Mouse (Mus musculus) embryonic facial prominence, embryonic 15.5 days (tissue): ENCODE data around the gene Pga5. TPM values are rescaled to one million over a fixed set of nuclear protein-coding genes. Genes with fewer than 3 reads are reported as not detected.

Experiments
- ATAC-seq: fragments of 200-750 bp; cut with Nextera tagmentation; 2 replicates; pipeline ENCODE4 v1.8.0; 2017; ENCODE audit warnings: low read depth, moderate TSS enrichment; ENCODE audit not compliant: insufficient number of reproducible peaks, low FRiP score, low TSS enrichment
- H3K27ac ChIP-seq: fragments of 300-500 bp; sonication (generic); replicated peaks from 2 replicates; pipeline ENCODE4 v1.5.1; 2015; ENCODE audit warnings: mild to moderate bottlenecking, inconsistent platforms
- H3K27me3 ChIP-seq: fragments of 300-500 bp; sonication (generic); 2 replicates; pipeline ENCODE4 v1.6.1; 2015; ENCODE audit warnings: inconsistent platforms
- H3K36me3 ChIP-seq: fragments of 300-500 bp; sonication (generic); 2 replicates; pipeline ENCODE4 v1.6.1; 2015; ENCODE audit warnings: mild to moderate bottlenecking, inconsistent platforms
- H3K4me1 ChIP-seq: fragments of 300-500 bp; sonication (generic); 2 replicates; pipeline ENCODE4 v1.6.1; 2015; ENCODE audit warnings: inconsistent platforms
- H3K4me2 ChIP-seq: fragments of 300-500 bp; sonication (generic); replicated peaks from 2 replicates; pipeline ENCODE4 v1.6.1; 2015; ENCODE audit warnings: mild to moderate bottlenecking, inconsistent platforms
- H3K4me3 ChIP-seq: fragments of 300-500 bp; sonication (generic); replicated peaks from 2 replicates; pipeline ENCODE4 v1.5.1; 2015; ENCODE audit warnings: mild to moderate bottlenecking, inconsistent platforms
- H3K9ac ChIP-seq: fragments of 300-500 bp; sonication (generic); 2 replicates; pipeline ENCODE4 v1.6.1; 2015; ENCODE audit warnings: inconsistent platforms
- H3K9me3 ChIP-seq: fragments of 300-500 bp; sonication (generic); replicated peaks from 2 replicates; pipeline ENCODE4 v1.6.1; 2016; ENCODE audit warnings: inconsistent platforms
- WGBS: fragments of 180-500 bp; shearing (Covaris S2); methylation state at CpG from one replicate; pipeline ENCODE4 v1.1.7; 2015; 5-methylcytosine and 5-hydroxymethylcytosine counted together
- polyA plus RNA-seq: library from polyadenylated mRNA; unstranded; fragments of >200 nt; fragmentation: Nextera tagmentation; extraction: Ambion mirVana; gene quantifications from 2 replicates; pipeline ENCODE4 v1.2.1, GENCODE M21; 2015

The Pga5 gene
- polyA plus RNA-seq, 1 experiment from 2014 or later, result not detected

- Histone ChIP-seq H3K4me2 (no peak overlapping the region), H3K36me3 (no peaks in the 10 kb centered on the region), H3K4me3 (no peak overlapping the region), H3K9me3 (no peaks in the 10 kb centered on the region), H3K4me1 (peaks cover 44% of the 10 kb centered on the region), H3K27ac (no peak overlapping the region), H3K9ac (no peak overlapping the region), H3K27me3 (no peaks in the 10 kb centered on the region)
- ATAC-seq, result no peak
- 62% methylated on average over 6 of the region's 6 CpGs for WGBS
Measured at GRCm38 (mm10) chr19:10701013-10701726, 23.3 kb upstream of the Pga5 start.

- Histone ChIP-seq H3K9me3 (no peaks in the 10 kb centered on the region), H3K9ac (no peak overlapping the region), H3K4me2 (no peak overlapping the region), H3K4me3 (no peak overlapping the region), H3K27me3 (no peaks in the 10 kb centered on the region), H3K36me3 (no peaks in the 10 kb centered on the region), H3K4me1 (peaks cover 55% of the 10 kb centered on the region), H3K27ac (no peak overlapping the region)
- WGBS, result 61% methylated on average over 9 of the region's 9 CpGs
- ATAC-seq, result no peak
Measured at GRCm38 (mm10) chr19:10699851-10700250, 22.0 kb upstream of the Pga5 start.

GRCm38 (mm10) chr19:10698131-10698991 lies 20.5 kb upstream of the Pga5 start:
- Histone ChIP-seq H3K4me2 (no peak overlapping the region), H3K9me3 (no peaks in the 10 kb centered on the region), H3K4me3 (no peak overlapping the region), H3K9ac (no peak overlapping the region), H3K27ac (no peak overlapping the region), H3K36me3 (no peaks in the 10 kb centered on the region), H3K27me3 (no peaks in the 10 kb centered on the region), H3K4me1 (peaks cover 55% of the 10 kb centered on the region)
- WGBS, result 75% methylated on average over 9 of the region's 9 CpGs
- no peak for ATAC-seq

DNA sequence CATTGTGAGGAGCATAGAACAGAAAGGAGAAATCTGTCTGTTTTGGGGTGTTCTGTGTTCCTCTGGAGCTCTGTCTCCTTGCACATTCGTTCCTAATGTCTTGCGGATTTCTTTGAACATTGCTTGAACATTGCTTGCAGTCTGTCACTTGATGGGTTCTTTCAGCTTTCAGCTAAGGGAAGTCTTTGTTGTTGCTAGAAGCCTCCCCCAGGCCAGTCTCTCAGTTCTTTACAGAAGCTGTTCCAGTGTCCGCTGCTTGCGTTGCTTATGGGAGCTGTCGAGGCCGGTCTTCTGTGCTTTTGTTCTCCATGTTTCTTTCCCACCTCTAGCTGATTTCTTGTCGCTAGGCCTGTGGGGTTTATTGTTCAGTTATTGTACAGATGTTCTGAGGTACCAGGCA lies 17.9 kb upstream of the Pga5 start:
- peak overlapping the region; percentile 28; the same call in 1 of the 2 replicates for H3K27ac ChIP-seq
- H3K27me3 ChIP-seq, result no peaks in the 10 kb centered on the region
- no peaks in the 10 kb centered on the region for H3K36me3 ChIP-seq
- H3K4me3 ChIP-seq, result no peak overlapping the region
- no peaks in the 10 kb centered on the region for H3K9me3 ChIP-seq
- H3K4me2 ChIP-seq, result no peak overlapping the region
- H3K4me1 ChIP-seq, result peaks cover 62% of the 10 kb centered on the region
- WGBS, result 34% methylated on average over 7 of the region's 7 CpGs
- no peak overlapping the region for H3K9ac ChIP-seq
- ATAC-seq, result no peak

- no peak for ATAC-seq
Measured at GRCm38 (mm10) chr19:10693926-10694682, 16.2 kb upstream of the Pga5 start.

DNA sequence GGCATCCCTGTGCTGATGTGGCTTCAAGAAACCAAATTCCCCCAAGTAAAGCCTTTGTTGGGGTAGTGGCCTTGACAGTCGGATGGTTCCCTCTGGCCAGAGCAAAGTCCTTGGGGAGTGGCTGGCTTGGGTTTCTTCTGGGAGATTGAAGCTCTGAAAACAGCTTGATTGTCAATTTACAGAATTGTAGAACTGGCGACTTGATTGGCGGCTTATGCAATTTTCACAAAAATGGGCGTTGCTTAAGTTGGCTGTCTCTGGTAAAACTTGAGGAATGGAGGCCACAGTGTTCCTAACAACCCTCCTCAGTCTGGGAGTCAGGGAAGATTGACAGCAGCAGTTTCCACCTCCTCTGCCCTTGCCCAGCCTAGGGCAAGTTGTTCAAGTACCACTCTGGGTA lies 14.5 kb upstream of the Pga5 start:
- WGBS, result 81% methylated on average over 4 of the region's 4 CpGs
- no peak for ATAC-seq
- Histone ChIP-seq H3K9me3 (no peaks in the 10 kb centered on the region), H3K4me1 (peaks cover 56% of the 10 kb centered on the region), H3K36me3 (no peaks in the 10 kb centered on the region), H3K4me2 (no peak overlapping the region), H3K4me3 (no peak overlapping the region), H3K9ac (no peak overlapping the region), H3K27me3 (no peaks in the 10 kb centered on the region), H3K27ac (peak overlapping the region; percentile 55; the same call in 1 of the 2 replicates)

More at GRCm38 (mm10) chr19:10693926-10694682, 16.2 kb upstream of the Pga5 start:
- H3K9me3 ChIP-seq, result no peaks in the 10 kb centered on the region
- no peak overlapping the region for H3K4me2 ChIP-seq
- H3K9ac ChIP-seq, result no peak overlapping the region
- H3K27ac ChIP-seq, result no peak overlapping the region
- H3K27me3 ChIP-seq, result no peaks in the 10 kb centered on the region
- H3K36me3 ChIP-seq, result no peaks in the 10 kb centered on the region
- H3K4me1 ChIP-seq, result peaks cover 62% of the 10 kb centered on the region
- WGBS, result 80% methylated on average over 10 of the region's 10 CpGs
- no peak overlapping the region for H3K4me3 ChIP-seq

- Histone ChIP-seq H3K27me3 (no peaks in the 10 kb centered on the region), H3K4me2 (no peak overlapping the region), H3K4me1 (peaks cover 51% of the 10 kb centered on the region), H3K4me3 (no peak overlapping the region), H3K36me3 (no peaks in the 10 kb centered on the region), H3K27ac (peak overlapping the region; percentile 55), H3K9ac (no peak overlapping the region), H3K9me3 (no peaks in the 10 kb centered on the region)
- ATAC-seq, result no peak
- 66% methylated on average over 3 of the region's 3 CpGs for WGBS
Measured at GRCm38 (mm10) chr19:10691660-10692059, 13.8 kb upstream of the Pga5 start.

DNA sequence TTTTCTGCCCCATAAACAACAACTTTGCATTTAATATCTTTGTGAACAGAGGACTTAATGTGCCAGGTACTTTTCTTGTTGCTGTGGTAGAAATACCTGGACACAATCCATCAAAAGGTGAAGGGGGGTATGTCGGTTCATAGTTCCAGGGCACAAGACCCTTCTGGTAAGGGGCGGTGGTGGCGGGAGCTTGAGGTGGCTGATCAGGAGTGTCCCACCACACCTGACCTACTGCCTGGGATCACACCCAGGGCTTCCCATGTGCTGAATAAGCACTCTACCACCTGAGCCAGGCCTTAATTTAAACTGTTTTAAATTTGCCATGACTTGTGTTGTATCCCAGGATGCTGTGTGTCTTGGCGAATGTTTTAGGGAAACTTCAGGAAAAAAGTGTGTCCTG lies 13.2 kb upstream of the Pga5 start:
- H3K27ac ChIP-seq, result peak overlapping the region; percentile 55; the same call in 1 of the 2 replicates
- peaks cover 47% of the 10 kb centered on the region for H3K4me1 ChIP-seq
- no peaks in the 10 kb centered on the region for H3K36me3 ChIP-seq
- no peak overlapping the region for H3K9ac ChIP-seq
- no peaks in the 10 kb centered on the region for H3K9me3 ChIP-seq
- 0 out of 2 replicates have a peak overlapping the region, but pooled peaks have one; percentile 2 for H3K4me2 ChIP-seq
- H3K4me3 ChIP-seq, result no peak overlapping the region
- ATAC-seq, result no peak
- WGBS, result 82% methylated on average over 4 of the region's 4 CpGs
- no peaks in the 10 kb centered on the region for H3K27me3 ChIP-seq

- Histone ChIP-seq H3K9ac (no peak overlapping the region), H3K27ac (peak overlapping the region; percentile 97), H3K4me3 (peak overlapping the region; percentile 90; the same call in 1 of the 2 replicates), H3K4me1 (peaks cover 39% of the 10 kb centered on the region), H3K4me2 (peak overlapping the region; percentile 72), H3K27me3 (no peaks in the 10 kb centered on the region), H3K9me3 (no peaks in the 10 kb centered on the region), H3K36me3 (no peaks in the 10 kb centered on the region)
- ATAC-seq, result no peak
- WGBS, result 77% methylated on average over 3 of the region's 3 CpGs
Measured at GRCm38 (mm10) chr19:10690336-10690735, 12.5 kb upstream of the Pga5 start.

GRCm38 (mm10) chr19:10689470-10690166 lies 11.7 kb upstream of the Pga5 start:
- no peaks in the 10 kb centered on the region for H3K9me3 ChIP-seq
- peak overlapping the region; percentile 72 for H3K4me2 ChIP-seq
- H3K9ac ChIP-seq, result peak overlapping the region; percentile 85
- 30% methylated on average over 5 of the region's 5 CpGs for WGBS
- H3K27ac ChIP-seq, result peak overlapping the region; percentile 97
- no peak for ATAC-seq
- H3K4me1 ChIP-seq, result peaks cover 37% of the 10 kb centered on the region
- peak overlapping the region; percentile 90 for H3K4me3 ChIP-seq
- H3K36me3 ChIP-seq, result no peaks in the 10 kb centered on the region
- no peaks in the 10 kb centered on the region for H3K27me3 ChIP-seq
